Comparison of ENCODE assay signal across 22 mouse cellular contexts in the genomic region with DNA sequence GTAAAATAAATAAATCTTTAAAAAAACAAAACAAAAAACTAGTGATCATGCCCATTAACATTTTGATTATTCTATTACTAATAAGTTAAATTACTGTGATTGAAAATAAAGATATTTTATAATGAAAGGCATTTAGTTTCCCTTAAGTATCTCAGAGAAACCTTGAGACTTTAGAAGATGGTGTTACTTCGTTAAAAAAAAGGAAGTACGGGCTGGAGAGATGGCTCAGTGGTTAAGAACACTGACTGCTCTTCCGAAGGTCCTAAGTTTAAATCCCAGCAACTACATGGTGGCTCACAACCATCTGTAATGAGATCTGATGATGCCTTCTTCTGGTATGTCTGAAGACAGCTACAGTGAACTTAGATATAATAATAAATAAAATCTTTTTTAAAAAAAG.
"Had no signal": no experiment of that assay in that cellular context is flagged by ENCODE, and none has a peak within 500 bp of the region (broad histone marks: within the 10 kb centered on the region; RNA-seq: fewer than 3 reads in every experiment).

No protein-coding gene starts in this region.

- H3K27me3 ChIP-seq: embryonic facial prominence, embryonic 12.5 days; embryonic facial prominence, embryonic 13.5 days; embryonic facial prominence, embryonic 15.5 days; forebrain, embryonic 12.5 days; forebrain, embryonic 13.5 days; forebrain, embryonic 15.5 days had no signal

- H3K9ac ChIP-seq: embryonic facial prominence, embryonic 12.5 days; embryonic facial prominence, embryonic 13.5 days; embryonic facial prominence, embryonic 15.5 days; forebrain, embryonic 12.5 days; forebrain, embryonic 13.5 days; forebrain, embryonic 15.5 days; forebrain, postnatal 0 days had no signal

- ATAC-seq: forebrain, embryonic 13.5 days; forebrain, embryonic 14.5 days; forebrain, embryonic 15.5 days; forebrain, embryonic 16.5 days; forebrain, postnatal 0 days had no signal

- H3K36me3 ChIP-seq: embryonic facial prominence, embryonic 10.5 days; embryonic facial prominence, embryonic 12.5 days; embryonic facial prominence, embryonic 13.5 days; embryonic facial prominence, embryonic 15.5 days; forebrain, embryonic 12.5 days; forebrain, embryonic 15.5 days had no signal

- H3K9me3 ChIP-seq: embryonic facial prominence, embryonic 10.5 days; embryonic facial prominence, embryonic 12.5 days; embryonic facial prominence, embryonic 13.5 days; embryonic facial prominence, embryonic 15.5 days; forebrain, embryonic 10.5 days; forebrain, embryonic 12.5 days; forebrain, embryonic 13.5 days; forebrain, embryonic 15.5 days had no signal

- DNase-seq: cerebellum, adult 9-10 months; cerebellum, postnatal 25 days; cerebellum, postnatal 36 days; embryo, embryonic 11 days; forebrain, postnatal 0 days; gastrocnemius, adult 2 months; gastrocnemius, postnatal 10 days; gastrocnemius, postnatal 14 days; gastrocnemius, postnatal 25 days; gastrocnemius, postnatal 36 days; heart, adult 18-20 months; heart, adult 2 months had no signal

- H3K4me3 ChIP-seq: embryonic facial prominence, embryonic 10.5 days; embryonic facial prominence, embryonic 12.5 days; embryonic facial prominence, embryonic 13.5 days; embryonic facial prominence, embryonic 15.5 days; forebrain, embryonic 10.5 days; forebrain, embryonic 12.5 days; forebrain, embryonic 13.5 days; forebrain, embryonic 15.5 days; gastrocnemius, adult 2 months; heart, adult 2 months had no signal

- H3K27ac ChIP-seq: embryonic facial prominence, embryonic 10.5 days; embryonic facial prominence, embryonic 12.5 days; embryonic facial prominence, embryonic 13.5 days; embryonic facial prominence, embryonic 15.5 days; forebrain, embryonic 10.5 days; forebrain, embryonic 12.5 days; forebrain, embryonic 13.5 days; forebrain, embryonic 15.5 days; heart, adult 2 months had no signal
